Mouse (Mus musculus) forebrain, postnatal 0 days (tissue): ENCODE measurements around the gene Gm45140. TPM values are rescaled to one million over a fixed set of nuclear protein-coding genes. Genes with fewer than 3 reads are reported as not detected.

Source experiments
- ATAC-seq: fragments of 200-750 bp; cut with Nextera tagmentation; 2 replicates; pipeline ENCODE4 v1.8.0; 2017; ENCODE audit warnings: mild to moderate bottlenecking, moderate library complexity
- DNase-seq: peaks from one replicate; pipeline ENCODE4 v3.0.0-alpha.2; 2015
- H3K27ac ChIP-seq: fragments of 300-500 bp; sonication (generic); 2 replicates; pipeline ENCODE4 v1.5.1; 2014; ENCODE audit warnings: low read depth, mild to moderate bottlenecking, antibody characterized with exemption, low read length, moderate library complexity, mixed read lengths
- H3K27me3 ChIP-seq: fragments of 300-500 bp; sonication (generic); 2 replicates; pipeline ENCODE4 v1.6.1; 2014; ENCODE audit warnings: mild to moderate bottlenecking, low read length, mixed read lengths; ENCODE audit not compliant: insufficient read depth
- H3K36me3 ChIP-seq: fragments of 300-500 bp; sonication (generic); 2 replicates; pipeline ENCODE4 v1.6.1; 2014; ENCODE audit warnings: mild to moderate bottlenecking, moderate library complexity; ENCODE audit not compliant: insufficient read depth
- H3K4me1 ChIP-seq: fragments of 300-500 bp; sonication (generic); 2 replicates; pipeline ENCODE4 v1.6.1; 2014; ENCODE audit warnings: antibody characterized with exemption; ENCODE audit not compliant: insufficient read depth
- H3K4me2 ChIP-seq: fragments of 300-500 bp; sonication (generic); 2 replicates; pipeline ENCODE4 v1.6.1; 2014; ENCODE audit warnings: low read depth, mild to moderate bottlenecking, moderate library complexity
- H3K4me3 ChIP-seq: fragments of 300-500 bp; sonication (generic); 2 replicates; pipeline ENCODE4 v1.5.1; 2014; ENCODE audit warnings: low read depth, low read length, mixed read lengths
- H3K9ac ChIP-seq: fragments of 300-500 bp; sonication (generic); 2 replicates; pipeline ENCODE4 v1.6.1; 2014; ENCODE audit warnings: mild to moderate bottlenecking
- H3K9me3 ChIP-seq: fragments of 300-500 bp; sonication (generic); 2 replicates; pipeline ENCODE4 v1.6.1; 2016; ENCODE audit warnings: low read length
- CTCF ChIP-seq: sonication (generic); IDR thresholded peaks from 2 replicates; pipeline ENCODE4 v1.5.1; 2016; ENCODE audit warnings: antibody characterized with exemption, control low read depth, low read depth
- WGBS: fragments of 180-500 bp; shearing (Covaris S2); extraction: QIAGEN DNeasy Blood & Tissue Kit; methylation state at CpG from one replicate; pipeline ENCODE4 v1.1.7; 2014; 5-methylcytosine and 5-hydroxymethylcytosine counted together
- polyA plus RNA-seq: library from polyadenylated mRNA; unstranded; fragments of >200 nt; fragmentation: Nextera tagmentation; extraction: Ambion mirVana; gene quantifications from 2 replicates; pipeline ENCODE4 v1.2.1, GENCODE M21; 2015
- total RNA-seq: library from RNA; depleted of rRNA; stranded (reverse); fragments of >200 nt; gene quantifications from 2 replicates; pipeline ENCODE4 v1.2.3, GENCODE M21; 2014

Gene Gm45140
- total and polyA plus RNA-seq, 2 experiments from 2014 or later = 1.0 to 4.7 TPM

- no peak overlapping the region for H3K4me3 ChIP-seq
- ATAC-seq (no peak), DNase-seq (no peak)
- peaks cover 4% of the 10 kb centered on the region; the same call in 1 of the 2 replicates for H3K36me3 ChIP-seq
- no peak for TF ChIP-seq CTCF
- no peaks in the 10 kb centered on the region for H3K4me1 ChIP-seq
- no peak overlapping the region for H3K9ac ChIP-seq
- 93% methylated on average over 2 of the region's 2 CpGs for WGBS
- H3K27me3 ChIP-seq = no peaks in the 10 kb centered on the region
- no peaks in the 10 kb centered on the region for H3K9me3 ChIP-seq
- no peak overlapping the region for H3K27ac ChIP-seq
- no peak overlapping the region for H3K4me2 ChIP-seq
Measured at GRCm38 (mm10) chr6:87809144-87809543, 26.5 kb downstream of the Gm45140 start.

GRCm38 (mm10) chr6:87808521-87808920, 27.1 kb downstream of the Gm45140 start:
- TF ChIP-seq CTCF = no peak
- Histone ChIP-seq H3K4me1 (no peaks in the 10 kb centered on the region), H3K36me3 (peaks cover 4% of the 10 kb centered on the region; the same call in 1 of the 2 replicates), H3K9ac (no peak overlapping the region), H3K4me2 (no peak overlapping the region), H3K27ac (no peak overlapping the region), H3K27me3 (no peaks in the 10 kb centered on the region), H3K4me3 (no peak overlapping the region), H3K9me3 (no peaks in the 10 kb centered on the region)
- no peak for DNase-seq
- ATAC-seq = no peak
- 74% methylated on average over 3 of the region's 3 CpGs for WGBS

DNA sequence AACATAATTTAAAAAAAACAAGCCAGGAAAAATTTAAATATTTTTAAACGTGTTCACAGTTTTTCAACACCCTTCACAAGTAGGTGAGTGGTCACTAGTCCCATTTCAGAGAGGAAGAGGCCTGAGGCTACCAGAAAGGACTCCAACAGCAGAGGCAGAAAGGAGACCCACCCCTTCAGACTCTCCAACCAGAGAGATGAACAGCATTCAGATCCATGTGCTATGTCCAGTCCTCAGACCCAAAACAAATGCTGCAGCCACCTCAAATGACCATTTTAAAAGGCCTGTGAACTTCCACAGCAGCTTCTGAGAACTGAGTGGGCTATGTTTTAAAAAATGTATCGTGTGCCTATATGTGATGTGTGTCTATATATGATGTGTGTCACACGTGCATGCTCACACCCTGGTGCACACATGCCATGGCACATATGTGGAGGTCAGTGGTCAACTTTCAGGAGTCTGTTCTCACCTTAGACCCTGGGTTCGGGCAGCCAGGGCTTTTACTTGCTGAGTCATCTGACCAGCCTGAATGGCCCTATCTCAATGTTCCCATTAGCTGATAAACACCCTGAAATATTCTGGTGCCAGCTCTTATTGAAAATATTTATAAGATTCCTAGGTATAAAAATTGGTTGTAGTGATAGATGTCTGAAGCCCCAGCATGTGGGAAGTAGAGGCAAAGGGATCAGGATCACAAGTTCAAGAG, 27.7 kb downstream of the Gm45140 start:
- 85% methylated on average over 4 of the region's 4 CpGs for WGBS

GRCm38 (mm10) chr6:87806857-87807256, 28.7 kb downstream of the Gm45140 start:
- no peak overlapping the region for H3K9ac ChIP-seq
- H3K9me3 ChIP-seq = no peaks in the 10 kb centered on the region
- no peaks in the 10 kb centered on the region for H3K27me3 ChIP-seq
- H3K4me2 ChIP-seq = no peak overlapping the region
- H3K36me3 ChIP-seq = peaks cover 4% of the 10 kb centered on the region; the same call in 1 of the 2 replicates
- no peak overlapping the region for H3K27ac ChIP-seq
- H3K4me3 ChIP-seq = no peak overlapping the region
- no peaks in the 10 kb centered on the region for H3K4me1 ChIP-seq
- DNase-seq (no peak), ATAC-seq (no peak)
- no peak for TF ChIP-seq CTCF
- 53% methylated on average over 2 of the region's 2 CpGs for WGBS

More for the DNA sequence above, 27.7 kb downstream of the Gm45140 start:
- no peak overlapping the region for H3K27ac ChIP-seq
- no peak for ATAC-seq
- H3K27me3 ChIP-seq = no peaks in the 10 kb centered on the region
- no peak overlapping the region for H3K9ac ChIP-seq
- no peaks in the 10 kb centered on the region for H3K9me3 ChIP-seq
- H3K4me1 ChIP-seq = no peaks in the 10 kb centered on the region
- no peak overlapping the region for H3K4me2 ChIP-seq
- no peak for DNase-seq
- peaks cover 4% of the 10 kb centered on the region; the same call in 1 of the 2 replicates for H3K36me3 ChIP-seq
- TF ChIP-seq CTCF = no peak
- no peak overlapping the region for H3K4me3 ChIP-seq

- H3K4me2 ChIP-seq = no peak overlapping the region
- no peak overlapping the region for H3K4me3 ChIP-seq
- H3K4me1 ChIP-seq = no peaks in the 10 kb centered on the region
- H3K27me3 ChIP-seq = no peaks in the 10 kb centered on the region
- H3K27ac ChIP-seq = no peak overlapping the region
- DNase-seq (no peak), ATAC-seq (no peak)
- WGBS = 92% methylated on average over 2 of the region's 2 CpGs
- TF ChIP-seq CTCF = no peak
- no peaks in the 10 kb centered on the region for H3K9me3 ChIP-seq
- H3K9ac ChIP-seq = no peak overlapping the region
- H3K36me3 ChIP-seq = peaks cover 4% of the 10 kb centered on the region; the same call in 1 of the 2 replicates
Measured at GRCm38 (mm10) chr6:87806028-87806427, 29.6 kb downstream of the Gm45140 start.

DNA sequence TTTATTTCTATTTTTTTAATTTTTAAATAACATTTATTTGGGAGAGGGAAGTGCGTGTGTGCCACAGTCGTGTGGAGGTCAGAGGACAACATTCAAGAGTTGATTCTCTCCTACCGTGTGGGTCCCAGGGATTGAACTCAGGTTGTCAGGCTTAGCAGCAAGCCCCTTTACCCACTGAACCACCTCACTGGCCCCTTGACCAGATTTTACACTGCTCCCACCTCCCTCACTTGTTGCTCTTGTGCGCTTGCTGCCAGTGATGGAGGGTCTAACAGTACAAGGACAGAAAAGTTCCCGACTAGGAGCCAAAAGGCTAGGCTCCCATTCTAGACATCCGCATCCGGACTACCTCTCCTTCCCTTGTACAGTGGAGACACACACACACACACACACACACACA, 30.1 kb downstream of the Gm45140 start:
- ATAC-seq = no peak
- Histone ChIP-seq H3K4me3 (no peak overlapping the region), H3K27me3 (no peaks in the 10 kb centered on the region), H3K9me3 (no peaks in the 10 kb centered on the region), H3K27ac (no peak overlapping the region), H3K36me3 (peaks cover 4% of the 10 kb centered on the region; the same call in 1 of the 2 replicates), H3K4me2 (no peak overlapping the region), H3K9ac (no peak overlapping the region), H3K4me1 (no peaks in the 10 kb centered on the region)
- 95% methylated on average over 7 of the region's 7 CpGs for WGBS
- no peak for DNase-seq
- no peak for TF ChIP-seq CTCF

DNA sequence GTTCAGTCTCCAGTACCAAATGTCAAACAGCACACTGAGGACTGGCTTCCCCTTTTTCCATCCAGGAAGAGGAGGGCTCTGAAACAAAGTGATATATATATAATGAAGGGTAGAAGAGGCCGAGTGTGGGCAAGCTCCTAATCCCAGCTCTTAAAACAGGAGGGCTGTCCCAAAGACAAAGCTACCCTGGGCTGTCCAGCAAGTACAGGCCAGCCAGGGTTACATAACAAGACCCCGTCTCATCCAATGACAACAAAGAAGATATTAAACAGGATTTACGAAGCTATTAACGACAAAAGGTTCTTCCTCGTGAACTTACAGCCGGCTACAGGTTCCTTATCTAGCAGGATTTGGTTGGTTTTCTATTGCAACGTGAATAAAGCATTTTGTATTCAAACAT, 30.7 kb downstream of the Gm45140 start:
- Histone ChIP-seq H3K36me3 (peaks cover 4% of the 10 kb centered on the region; the same call in 1 of the 2 replicates), H3K27me3 (no peaks in the 10 kb centered on the region), H3K4me2 (no peak overlapping the region), H3K4me3 (no peak overlapping the region), H3K4me1 (no peaks in the 10 kb centered on the region), H3K9ac (no peak overlapping the region), H3K27ac (no peak overlapping the region), H3K9me3 (no peaks in the 10 kb centered on the region)
- WGBS = 73% methylated on average over 7 of the region's 7 CpGs
- ATAC-seq = no peak
- DNase-seq = no peak
- TF ChIP-seq CTCF = no peak
